Mouse (Mus musculus) stomach, embryonic 14.5 days (tissue): Measurements from ENCODE around the gene Dph1. TPM values are rescaled to one million over a fixed set of nuclear protein-coding genes. Genes with fewer than 3 reads are reported as not detected.

Source experiments
- ATAC-seq: fragments of 200-750 bp; cut with Nextera tagmentation; 2 replicates; pipeline ENCODE4 v1.8.0; 2017; ENCODE audit warnings: low read depth, moderate TSS enrichment; ENCODE audit not compliant: insufficient number of reproducible peaks, insufficient read depth, low FRiP score
- H3K27ac ChIP-seq: fragments of 300-500 bp; sonication (generic); 2 replicates; pipeline ENCODE4 v1.5.1; 2014; ENCODE audit warnings: mild to moderate bottlenecking, low read length, moderate library complexity, mixed read lengths
- H3K27me3 ChIP-seq: fragments of 300-500 bp; sonication (generic); 2 replicates; pipeline ENCODE4 v1.6.1; 2014; ENCODE audit warnings: low read length, control low read depth, mixed read lengths; ENCODE audit not compliant: control insufficient read depth, insufficient read depth
- H3K36me3 ChIP-seq: fragments of 300-500 bp; sonication (generic); 2 replicates; pipeline ENCODE4 v1.6.1; 2014; ENCODE audit warnings: mild to moderate bottlenecking, control low read depth, low read length, moderate library complexity, mixed read lengths; ENCODE audit not compliant: control insufficient read depth, insufficient read depth
- H3K4me1 ChIP-seq: fragments of 300-500 bp; sonication (generic); 2 replicates; pipeline ENCODE4 v1.6.1; 2014; ENCODE audit warnings: low read length, control low read depth, mixed read lengths; ENCODE audit not compliant: control insufficient read depth, insufficient read depth
- H3K4me2 ChIP-seq: fragments of 300-500 bp; sonication (generic); replicated peaks from 2 replicates; pipeline ENCODE4 v1.6.1; 2014; ENCODE audit warnings: low read depth, low read length, control low read depth
- H3K4me3 ChIP-seq: fragments of 300-500 bp; sonication (generic); 2 replicates; pipeline ENCODE4 v1.5.1; 2014; ENCODE audit warnings: low read depth, low read length, control low read depth
- H3K9ac ChIP-seq: fragments of 300-500 bp; sonication (generic); replicated peaks from 2 replicates; pipeline ENCODE4 v1.6.1; 2014; ENCODE audit warnings: low read depth, mild to moderate bottlenecking, control low read depth, low read length, moderate library complexity, mixed read lengths
- H3K9me3 ChIP-seq: fragments of 300-500 bp; sonication (generic); 2 replicates; pipeline ENCODE4 v1.6.1; 2016; ENCODE audit warnings: low read depth, low read length, control low read depth; ENCODE audit not compliant: control insufficient read depth
- WGBS: fragments of 180-500 bp; shearing (Covaris S2); extraction: QIAGEN DNeasy Blood & Tissue Kit; methylation state at CpG from one replicate; pipeline ENCODE4 v1.1.7; 2014; 5-methylcytosine and 5-hydroxymethylcytosine counted together
- polyA plus RNA-seq: library from polyadenylated mRNA; unstranded; fragments of >200 nt; fragmentation: Nextera tagmentation; extraction: Ambion mirVana; gene quantifications from 2 replicates; pipeline ENCODE4 v1.2.1, GENCODE M21; 2014

Dph1 gene
- polyA plus RNA-seq, 1 experiment from 2014 or later: 20.5 TPM

DNA sequence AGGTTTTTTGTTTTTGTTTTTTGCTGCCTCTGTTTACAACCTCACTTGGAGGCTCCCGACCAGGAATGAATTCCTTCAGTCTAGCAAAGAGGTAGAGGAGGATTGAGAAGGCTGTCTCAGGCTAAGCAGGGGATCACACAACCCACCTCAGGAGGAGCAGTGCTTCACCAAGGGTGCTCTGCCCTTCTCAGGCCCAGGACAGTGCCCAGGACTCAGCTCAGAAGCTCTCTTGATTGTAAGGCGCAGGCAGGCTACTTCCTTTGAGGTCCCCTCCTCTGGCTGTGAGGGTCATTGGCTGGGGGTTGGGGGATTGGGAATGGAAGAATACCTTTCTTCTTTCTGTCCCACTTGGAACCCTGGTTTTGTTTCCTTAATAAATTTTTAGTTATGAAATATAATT, 27.0 kb downstream of the Dph1 start:
- H3K9me3 ChIP-seq: no peaks in the 10 kb centered on the region
- H3K27me3 ChIP-seq: no peaks in the 10 kb centered on the region
- peak overlapping the region; percentile 25; the same call in 1 of the 2 replicates for H3K9ac ChIP-seq
- H3K4me1 ChIP-seq: peaks cover 42% of the 10 kb centered on the region
- peaks cover 59% of the 10 kb centered on the region for H3K36me3 ChIP-seq
- no peak for ATAC-seq
- peak overlapping the region; percentile 85; the same call in 1 of the 2 replicates for H3K4me3 ChIP-seq
- 73% methylated on average over 2 of the region's 2 CpGs for WGBS
- peak overlapping the region; percentile 63 for H3K4me2 ChIP-seq
- H3K27ac ChIP-seq: peak overlapping the region; percentile 98

- no peak for ATAC-seq
- Histone ChIP-seq H3K27ac (peak overlapping the region; percentile 98; the same call in 1 of the 2 replicates), H3K27me3 (no peaks in the 10 kb centered on the region), H3K36me3 (peaks cover 61% of the 10 kb centered on the region), H3K4me3 (no peak overlapping the region), H3K4me1 (peaks cover 45% of the 10 kb centered on the region), H3K9ac (no peak overlapping the region), H3K4me2 (peak overlapping the region; percentile 63; the same call in 1 of the 2 replicates), H3K9me3 (no peaks in the 10 kb centered on the region)
- 79% methylated on average over 6 of the region's 6 CpGs for WGBS
Measured at GRCm38 (mm10) chr11:75163379-75163778, 27.7 kb downstream of the Dph1 start.

DNA sequence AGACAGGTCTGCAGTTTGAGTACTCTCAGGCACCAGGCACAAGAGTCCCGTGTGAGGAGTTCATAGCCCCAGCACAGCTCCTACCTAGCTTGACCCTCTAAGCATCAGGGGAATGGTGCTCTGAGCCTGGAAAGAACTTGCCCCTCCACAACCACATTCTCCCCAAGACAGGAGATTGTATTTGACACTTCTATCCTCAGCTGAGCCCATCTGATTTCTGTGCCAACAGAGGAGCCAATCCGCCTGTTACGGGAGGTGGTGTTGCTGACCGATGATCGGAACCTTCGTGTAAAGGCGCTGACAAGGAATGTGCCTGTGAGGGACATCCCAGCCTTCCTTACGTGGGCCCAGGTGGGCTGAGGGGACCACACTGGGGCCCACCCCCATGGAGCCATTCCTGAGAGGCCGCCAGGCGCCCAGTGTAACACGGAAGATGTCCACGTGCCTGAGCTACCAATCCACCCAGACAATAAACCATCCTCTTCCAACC, 28.4 kb downstream of the Dph1 start:
- Histone ChIP-seq H3K27ac (peak overlapping the region; percentile 98), H3K36me3 (peaks cover 61% of the 10 kb centered on the region), H3K9ac (no peak overlapping the region), H3K9me3 (no peaks in the 10 kb centered on the region), H3K4me2 (peak overlapping the region; percentile 63; the same call in 1 of the 2 replicates), H3K27me3 (no peaks in the 10 kb centered on the region), H3K4me1 (peaks cover 52% of the 10 kb centered on the region), H3K4me3 (no peak overlapping the region)
- ATAC-seq: no peak
- 86% methylated on average over 12 of the region's 12 CpGs for WGBS

GRCm38 (mm10) chr11:75161417-75162008, 29.5 kb downstream of the Dph1 start:
- ATAC-seq: peak; percentile 53; the same call in 1 of the 2 replicates
- Histone ChIP-seq H3K4me2 (peak overlapping the region; percentile 11; the same call in 1 of the 2 replicates), H3K4me3 (no peak overlapping the region), H3K27me3 (no peaks in the 10 kb centered on the region), H3K36me3 (peaks cover 55% of the 10 kb centered on the region), H3K27ac (peak overlapping the region; percentile 98), H3K9me3 (no peaks in the 10 kb centered on the region), H3K9ac (no peak overlapping the region), H3K4me1 (peaks cover 62% of the 10 kb centered on the region)
- WGBS: 49% methylated on average over 4 of the region's 4 CpGs

GRCm38 (mm10) chr11:75160954-75161353, 30.1 kb downstream of the Dph1 start:
- H3K36me3 ChIP-seq: peaks cover 51% of the 10 kb centered on the region
- no peak for ATAC-seq
- H3K27me3 ChIP-seq: no peaks in the 10 kb centered on the region
- H3K27ac ChIP-seq: peak overlapping the region; percentile 98
- WGBS: 50% methylated on average over 7 of the region's 7 CpGs
- H3K4me1 ChIP-seq: peaks cover 65% of the 10 kb centered on the region
- no peak overlapping the region for H3K4me3 ChIP-seq
- H3K4me2 ChIP-seq: no peak overlapping the region
- H3K9ac ChIP-seq: no peak overlapping the region
- H3K9me3 ChIP-seq: no peaks in the 10 kb centered on the region

- ATAC-seq: no peak
- no peaks in the 10 kb centered on the region for H3K9me3 ChIP-seq
- H3K27me3 ChIP-seq: no peaks in the 10 kb centered on the region
- no peak overlapping the region for H3K4me2 ChIP-seq
- peaks cover 59% of the 10 kb centered on the region for H3K4me1 ChIP-seq
- H3K36me3 ChIP-seq: peaks cover 39% of the 10 kb centered on the region
- no peak overlapping the region for H3K9ac ChIP-seq
- H3K27ac ChIP-seq: 0 out of 2 replicates have a peak overlapping the region, but pooled peaks have one; percentile 98
- WGBS: 44% methylated on average over 2 of the region's 2 CpGs
- H3K4me3 ChIP-seq: no peak overlapping the region
Measured at GRCm38 (mm10) chr11:75159564-75159963, 31.5 kb downstream of the Dph1 start.

- Histone ChIP-seq H3K4me2 (no peak overlapping the region), H3K27ac (peak overlapping the region; percentile 44; the same call in 1 of the 2 replicates), H3K9ac (no peak overlapping the region), H3K4me1 (peaks cover 56% of the 10 kb centered on the region), H3K36me3 (peaks cover 32% of the 10 kb centered on the region), H3K9me3 (no peaks in the 10 kb centered on the region), H3K27me3 (no peaks in the 10 kb centered on the region), H3K4me3 (no peak overlapping the region)
- WGBS: 84% methylated on average over 14 of the region's 14 CpGs
- ATAC-seq: no peak
Measured at GRCm38 (mm10) chr11:75158432-75158831, 32.6 kb downstream of the Dph1 start.

DNA sequence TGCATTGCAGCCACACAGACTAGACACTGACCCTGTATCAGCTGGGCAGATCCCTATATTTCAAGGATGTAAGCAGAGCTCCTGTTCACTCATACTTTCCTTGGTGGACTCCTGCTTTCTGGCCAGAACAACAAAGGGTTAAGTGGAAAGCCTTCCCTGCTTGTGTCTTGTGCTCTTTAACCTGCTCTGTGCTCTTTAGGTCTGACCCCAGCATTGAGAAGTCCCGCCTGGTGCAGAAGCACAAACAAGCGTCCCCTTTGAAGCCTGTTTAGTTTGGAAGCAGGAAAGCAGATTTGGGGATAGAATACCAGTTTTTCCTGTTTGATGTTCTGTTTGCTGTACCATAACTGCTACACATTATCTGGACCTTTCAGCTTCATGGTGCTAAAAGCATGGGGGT, 33.1 kb downstream of the Dph1 start:
- H3K9ac ChIP-seq: no peak overlapping the region
- whole genome bisulfite sequencing: 22% methylated on average over 2 of the region's 2 CpGs
- H3K4me3 ChIP-seq: no peak overlapping the region
- no peaks in the 10 kb centered on the region for H3K9me3 ChIP-seq
- H3K27me3 ChIP-seq: no peaks in the 10 kb centered on the region
- H3K4me2 ChIP-seq: no peak overlapping the region
- peaks cover 27% of the 10 kb centered on the region for H3K36me3 ChIP-seq
- ATAC-seq: 0 out of 2 replicates have a peak, but pooled peaks have one; percentile 20
- H3K4me1 ChIP-seq: peaks cover 52% of the 10 kb centered on the region
- peak overlapping the region; percentile 44; the same call in 1 of the 2 replicates for H3K27ac ChIP-seq
